Mouse (Mus musculus): ENCODE results near the gene Lrrc1. TPM values are rescaled to one million over a fixed set of nuclear protein-coding genes. Genes with fewer than 3 reads are reported as not detected.

The Lrrc1 gene
- polyA plus RNA-seq, 1 experiment from 2014 or later, result 18.9 TPM

GRCm38 (mm10) chr9:77383951-77384350 is 160.7 kb downstream of the Lrrc1 start:
- ATAC-seq (ENCODE audit: insufficient number of reproducible peaks, insufficient read depth, low FRiP score, low read depth), result no peak
- Histone ChIP-seq H3K4me2 (ENCODE audit: low read length) (no peak overlapping the region), H3K4me3 (ENCODE audit: control insufficient read depth in 1 of 2, insufficient read depth in 1 of 2, low read depth in 1 of 2, low read length in 2 of 2) (no peak overlapping the region), H3K36me3 (ENCODE audit: control insufficient read depth, insufficient read depth, low read length) (no peaks in the 10 kb centered on the region), H3K9me3 (ENCODE audit: control insufficient read depth, low read length) (no peaks in the 10 kb centered on the region), H3K4me1 (ENCODE audit: control insufficient read depth in 2 of 2, insufficient read depth in 2 of 2, low read length in 2 of 2) (peaks cover 5 to 6% of the 10 kb centered on the region in 2 experiments; a peak in 2 of 4 replicates), H3K27ac (replicated peaks in 1 of 2; ENCODE audit: control insufficient read depth in 1 of 2, insufficient read depth in 1 of 2, low read depth in 2 of 2, low read length in 2 of 2) (no peak overlapping the region), H3K9ac (ENCODE audit: low read length) (no peak overlapping the region), H3K27me3 (ENCODE audit: control insufficient read depth, insufficient read depth, low read length) (no peaks in the 10 kb centered on the region)
- 77% methylated on average over 4 of the region's 4 CpGs for WGBS

GRCm38 (mm10) chr9:77382514-77382913 is 162.2 kb downstream of the Lrrc1 start:
- Histone ChIP-seq H3K9me3 (ENCODE audit: control insufficient read depth, low read length) (no peaks in the 10 kb centered on the region), H3K4me1 (ENCODE audit: control insufficient read depth in 2 of 2, insufficient read depth in 2 of 2, low read length in 2 of 2) (peaks cover 10 to 12% of the 10 kb centered on the region in 2 experiments), H3K4me3 (ENCODE audit: control insufficient read depth in 1 of 2, insufficient read depth in 1 of 2, low read depth in 1 of 2, low read length in 2 of 2) (no peak overlapping the region), H3K27me3 (ENCODE audit: control insufficient read depth, insufficient read depth, low read length) (no peaks in the 10 kb centered on the region), H3K4me2 (ENCODE audit: low read length) (no peak overlapping the region), H3K9ac (ENCODE audit: low read length) (no peak overlapping the region), H3K36me3 (ENCODE audit: control insufficient read depth, insufficient read depth, low read length) (no peaks in the 10 kb centered on the region), H3K27ac (replicated peaks in 1 of 2; ENCODE audit: control insufficient read depth in 1 of 2, insufficient read depth in 1 of 2, low read depth in 2 of 2, low read length in 2 of 2) (no peak overlapping the region)
- WGBS, result 46% methylated on average over 3 of the region's 3 CpGs
- ATAC-seq (ENCODE audit: insufficient number of reproducible peaks, insufficient read depth, low FRiP score, low read depth), result no peak

DNA sequence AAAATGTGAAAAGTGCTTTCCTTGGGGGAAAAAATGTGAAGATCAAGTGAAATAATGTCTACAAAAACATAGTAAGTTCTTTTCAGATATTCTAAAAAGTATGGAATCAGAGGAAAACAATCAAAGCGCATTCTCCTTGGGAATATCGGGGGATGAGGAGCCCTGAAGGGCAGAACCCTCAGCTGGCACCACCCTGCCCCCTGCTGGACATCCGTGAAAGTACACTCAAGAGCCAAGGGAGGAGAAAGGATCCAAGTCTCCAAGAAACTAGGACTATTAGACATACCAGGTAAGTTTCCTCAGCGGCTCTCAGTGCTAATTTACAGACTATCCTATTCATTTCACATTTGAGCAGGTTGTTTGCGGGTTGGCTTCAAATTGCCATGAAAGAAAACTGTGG is 163.1 kb downstream of the Lrrc1 start:
- whole genome bisulfite sequencing, result 16% methylated on average over 5 of the region's 5 CpGs
- H3K9ac ChIP-seq (ENCODE audit: low read length), result no peak overlapping the region
- ATAC-seq (ENCODE audit: insufficient number of reproducible peaks, insufficient read depth, low FRiP score, low read depth), result no peak

More for the DNA sequence above, 163.1 kb downstream of the Lrrc1 start:
- no peak overlapping the region for H3K4me2 ChIP-seq (ENCODE audit: low read length)
- H3K9me3 ChIP-seq (ENCODE audit: control insufficient read depth, low read length), result no peaks in the 10 kb centered on the region
- no peak overlapping the region for H3K4me3 ChIP-seq (ENCODE audit: control insufficient read depth in 1 of 2, insufficient read depth in 1 of 2, low read depth in 1 of 2, low read length in 2 of 2)
- H3K27ac ChIP-seq (replicated peaks in 1 of 2; ENCODE audit: control insufficient read depth in 1 of 2, insufficient read depth in 1 of 2, low read depth in 2 of 2, low read length in 2 of 2), result no peak overlapping the region
- no peaks in the 10 kb centered on the region for H3K27me3 ChIP-seq (ENCODE audit: control insufficient read depth, insufficient read depth, low read length)
- no peaks in the 10 kb centered on the region for H3K36me3 ChIP-seq (ENCODE audit: control insufficient read depth, insufficient read depth, low read length)
- H3K4me1 ChIP-seq (ENCODE audit: control insufficient read depth in 2 of 2, insufficient read depth in 2 of 2, low read length in 2 of 2), result peaks cover 15% of the 10 kb centered on the region in 2 experiments

Small RNA genes within 50 kb of the gene (microRNA-seq; reads per million reads assigned to microRNA genes)
- gene Gm25250, result not detected

Other genes starting within 250 kb of the Lrrc1 start
- 109 and 113 TPM in 2 replicates for gene Mlip, start 191.9 kb downstream of the Lrrc1 start, polyA plus RNA-seq (2014; fragmentation: Nextera tagmentation; extraction: Ambion mirVana)
- gene Klhl31, start 91.6 kb upstream of the Lrrc1 start, polyA plus RNA-seq (2014; fragmentation: Nextera tagmentation; extraction: Ambion mirVana), result 58.7 and 65.1 TPM in 2 replicates
- gene Gclc, start 209.7 kb upstream of the Lrrc1 start, polyA plus RNA-seq (2014; fragmentation: Nextera tagmentation; extraction: Ambion mirVana), result 8.2 and 9.8 TPM in 2 replicates

Data from heart, embryonic 14.5 days (tissue).